Mouse (Mus musculus) heart, embryonic 16.5 days (tissue): ENCODE measurements around the gene Sema5b. TPM values are rescaled to one million over a fixed set of nuclear protein-coding genes. Genes with fewer than 3 reads are reported as not detected.

Experiments used
- ATAC-seq: fragments of 200-750 bp; cut with Nextera tagmentation; replicated peaks from 2 replicates; pipeline ENCODE4 v1.8.0; 2017; ENCODE audit warnings: moderate number of reproducible peaks; ENCODE audit not compliant: insufficient read depth, low FRiP score; ENCODE audit errors: extremely low read depth
- H3K27ac ChIP-seq: fragments of 300-500 bp; sonication (generic); 2 replicates; pipeline ENCODE4 v1.5.1; 2014; ENCODE audit warnings: mild to moderate bottlenecking, low read length, control low read depth, moderate library complexity
- H3K27me3 ChIP-seq: fragments of 300-500 bp; sonication (generic); 2 replicates; pipeline ENCODE4 v1.6.1; 2014; ENCODE audit warnings: low read length, mixed read lengths; ENCODE audit not compliant: control insufficient read depth, insufficient read depth
- H3K36me3 ChIP-seq: fragments of 300-500 bp; sonication (generic); 2 replicates; pipeline ENCODE4 v1.6.1; 2014; ENCODE audit not compliant: control insufficient read depth, insufficient read depth
- H3K4me1 ChIP-seq: fragments of 300-500 bp; sonication (generic); 2 replicates; pipeline ENCODE4 v1.6.1; 2014; ENCODE audit warnings: low read length, mixed read lengths; ENCODE audit not compliant: control insufficient read depth, insufficient read depth
- H3K4me2 ChIP-seq: fragments of 300-500 bp; sonication (generic); 2 replicates; pipeline ENCODE4 v1.6.1; 2014; ENCODE audit warnings: low read depth, mild to moderate bottlenecking, control low read depth, low read length
- H3K4me3 ChIP-seq: fragments of 300-500 bp; sonication (generic); 2 replicates; pipeline ENCODE4 v1.5.1; 2014; ENCODE audit warnings: mild to moderate bottlenecking, control low read depth, low read length
- H3K9ac ChIP-seq: fragments of 300-500 bp; sonication (generic); 2 replicates; pipeline ENCODE4 v1.6.1; 2014; ENCODE audit warnings: low read length, control low read depth
- H3K9me3 ChIP-seq: fragments of 300-500 bp; sonication (generic); replicated peaks from 2 replicates; pipeline ENCODE4 v1.6.1; 2016; ENCODE audit warnings: low read length; ENCODE audit not compliant: control insufficient read depth
- WGBS: fragments of 180-500 bp; shearing (Covaris S2); extraction: QIAGEN DNeasy Blood & Tissue Kit; methylation state at CpG from one replicate; pipeline ENCODE4 v1.1.7; 2014; 5-methylcytosine and 5-hydroxymethylcytosine counted together
- polyA plus RNA-seq: library from polyadenylated mRNA; unstranded; fragments of >200 nt; fragmentation: Nextera tagmentation; extraction: Ambion mirVana; gene quantifications from 2 replicates; pipeline ENCODE4 v1.2.1, GENCODE M21; 2015

Gene Sema5b
- polyA plus RNA-seq, 1 experiment from 2014 or later: 3.1 TPM

GRCm38 (mm10) chr16:35694250-35694846 lies 153.4 kb downstream of the Sema5b start:
- H3K36me3 ChIP-seq: peaks cover 9% of the 10 kb centered on the region

GRCm38 (mm10) chr16:35696103-35696502 lies 155.2 kb downstream of the Sema5b start:
- no peak overlapping the region for H3K4me3 ChIP-seq
- H3K27me3 ChIP-seq: no peaks in the 10 kb centered on the region
- no peaks in the 10 kb centered on the region for H3K4me1 ChIP-seq
- H3K36me3 ChIP-seq: peaks cover 9% of the 10 kb centered on the region
- H3K4me2 ChIP-seq: no peak overlapping the region
- no peak for ATAC-seq
- WGBS: 74% methylated on average over 2 of the region's 2 CpGs
- H3K9me3 ChIP-seq: 0 out of 2 replicates have a peak, but pooled peaks cover 3% of the 10 kb centered on the region
- no peak overlapping the region for H3K27ac ChIP-seq
- no peak overlapping the region for H3K9ac ChIP-seq

More at GRCm38 (mm10) chr16:35694250-35694846, 153.4 kb downstream of the Sema5b start:
- H3K9ac ChIP-seq: no peak overlapping the region
- WGBS: 92% methylated on average over 13 of the region's 13 CpGs
- H3K4me2 ChIP-seq: no peak overlapping the region
- no peak overlapping the region for H3K4me3 ChIP-seq
- no peaks in the 10 kb centered on the region for H3K27me3 ChIP-seq
- ATAC-seq: no peak
- no peak overlapping the region for H3K27ac ChIP-seq
- H3K9me3 ChIP-seq: 0 out of 2 replicates have a peak, but pooled peaks cover 3% of the 10 kb centered on the region
- no peaks in the 10 kb centered on the region for H3K4me1 ChIP-seq

GRCm38 (mm10) chr16:35701823-35702222 lies 160.9 kb downstream of the Sema5b start:
- Histone ChIP-seq H3K27ac (no peak overlapping the region), H3K4me1 (no peaks in the 10 kb centered on the region), H3K4me3 (no peak overlapping the region), H3K9ac (no peak overlapping the region), H3K4me2 (no peak overlapping the region), H3K36me3 (peaks cover 12% of the 10 kb centered on the region), H3K27me3 (no peaks in the 10 kb centered on the region), H3K9me3 (no peaks in the 10 kb centered on the region)
- no peak for ATAC-seq
- 74% methylated on average over 11 of the region's 11 CpGs for WGBS

- no peaks in the 10 kb centered on the region for H3K27me3 ChIP-seq
- no peak overlapping the region for H3K4me2 ChIP-seq
- no peaks in the 10 kb centered on the region for H3K9me3 ChIP-seq
- no peak for ATAC-seq
- no peak overlapping the region for H3K9ac ChIP-seq
- H3K4me3 ChIP-seq: no peak overlapping the region
- H3K36me3 ChIP-seq: peaks cover 6% of the 10 kb centered on the region
- 79% methylated on average over 16 of the region's 16 CpGs for WGBS
- H3K27ac ChIP-seq: no peak overlapping the region
- no peaks in the 10 kb centered on the region for H3K4me1 ChIP-seq
These were observed 163.1 kb downstream of the Sema5b start for GRCm38 (mm10) chr16:35703763-35704679.

GRCm38 (mm10) chr16:35704796-35705195 lies 163.9 kb downstream of the Sema5b start:
- no peaks in the 10 kb centered on the region for H3K27me3 ChIP-seq
- H3K9ac ChIP-seq: no peak overlapping the region
- no peak overlapping the region for H3K27ac ChIP-seq
- no peak for ATAC-seq
- no peaks in the 10 kb centered on the region for H3K4me1 ChIP-seq
- H3K36me3 ChIP-seq: peaks cover 6% of the 10 kb centered on the region
- H3K9me3 ChIP-seq: no peaks in the 10 kb centered on the region
- H3K4me3 ChIP-seq: no peak overlapping the region
- no peak overlapping the region for H3K4me2 ChIP-seq
- 57% methylated on average over 14 of the region's 14 CpGs for WGBS

- Histone ChIP-seq H3K36me3 (peaks cover 6% of the 10 kb centered on the region), H3K27me3 (no peaks in the 10 kb centered on the region), H3K9ac (no peak overlapping the region), H3K4me3 (no peak overlapping the region), H3K9me3 (no peaks in the 10 kb centered on the region), H3K4me2 (no peak overlapping the region), H3K27ac (no peak overlapping the region), H3K4me1 (peaks cover 2% of the 10 kb centered on the region; the same call in 1 of the 2 replicates)
- no peak for ATAC-seq
- WGBS: 75% methylated on average over 5 of the region's 5 CpGs
These were observed 166.1 kb downstream of the Sema5b start for GRCm38 (mm10) chr16:35707004-35707403.

GRCm38 (mm10) chr16:35711004-35711403 lies 170.1 kb downstream of the Sema5b start:
- Histone ChIP-seq H3K4me2 (no peak overlapping the region), H3K27me3 (no peaks in the 10 kb centered on the region), H3K4me1 (peaks cover 14% of the 10 kb centered on the region), H3K36me3 (no peaks in the 10 kb centered on the region), H3K27ac (no peak overlapping the region), H3K9me3 (no peaks in the 10 kb centered on the region), H3K9ac (no peak overlapping the region), H3K4me3 (no peak overlapping the region)
- ATAC-seq: no peak
- WGBS: 37% methylated on average over 7 of the region's 7 CpGs

- Histone ChIP-seq H3K4me1 (peaks cover 14% of the 10 kb centered on the region), H3K27me3 (no peaks in the 10 kb centered on the region), H3K27ac (no peak overlapping the region), H3K4me3 (no peak overlapping the region), H3K9ac (no peak overlapping the region), H3K36me3 (0 out of 2 replicates have a peak, but pooled peaks cover 4% of the 10 kb centered on the region), H3K9me3 (peaks cover 3% of the 10 kb centered on the region; the same call in 1 of the 2 replicates), H3K4me2 (no peak overlapping the region)
- no peak for ATAC-seq
- 60% methylated on average over 7 of the region's 7 CpGs for WGBS
These were observed 172.7 kb downstream of the Sema5b start for GRCm38 (mm10) chr16:35713606-35714005.
